Mouse (Mus musculus) effector memory CD4-positive, alpha-beta T cell, adult 7 months (primary cell): ENCODE data around the gene B230104I21Rik. TPM values are rescaled to one million over a fixed set of nuclear protein-coding genes. Genes with fewer than 3 reads are reported as not detected.

Experiments used
- polyA plus RNA-seq: library from polyadenylated mRNA; unstranded; fragments of 100-300 nt; shearing (Covaris generic); gene quantifications from one replicate; pipeline ENCODE4 v1.2.1, GENCODE M21; 2017

B230104I21Rik gene
- not detected for polyA plus RNA-seq

GRCm38 (mm10) chr4:154335761-154336160, at the start of gene B230104I21Rik:
TSS of gene B230104I21Rik (plus strand) at chr4:154336127.

GRCm38 (mm10) chr4:154301466-154301881, 34.5 kb upstream of the B230104I21Rik start, which contains the start of gene Arhgef16:
TSS of gene Arhgef16 (minus strand) at chr4:154301676.

Other genes with a start within 250 kb of the B230104I21Rik start
- gene Trp73, start 195.9 kb upstream of the B230104I21Rik start, polyA plus RNA-seq = 0.56 TPM
- 22.3 TPM for gene Wrap73, start 193.8 kb upstream of the B230104I21Rik start, polyA plus RNA-seq
- gene Tprgl, start 175.5 kb upstream of the B230104I21Rik start, polyA plus RNA-seq = 387 TPM
- gene Megf6, start 165.4 kb upstream of the B230104I21Rik start, polyA plus RNA-seq = 0.48 TPM
- gene Arhgef16, start 34.5 kb upstream of the B230104I21Rik start, polyA plus RNA-seq = 0.72 TPM